ENCODE assay signal across 15 mouse cellular contexts in the genomic region with DNA sequence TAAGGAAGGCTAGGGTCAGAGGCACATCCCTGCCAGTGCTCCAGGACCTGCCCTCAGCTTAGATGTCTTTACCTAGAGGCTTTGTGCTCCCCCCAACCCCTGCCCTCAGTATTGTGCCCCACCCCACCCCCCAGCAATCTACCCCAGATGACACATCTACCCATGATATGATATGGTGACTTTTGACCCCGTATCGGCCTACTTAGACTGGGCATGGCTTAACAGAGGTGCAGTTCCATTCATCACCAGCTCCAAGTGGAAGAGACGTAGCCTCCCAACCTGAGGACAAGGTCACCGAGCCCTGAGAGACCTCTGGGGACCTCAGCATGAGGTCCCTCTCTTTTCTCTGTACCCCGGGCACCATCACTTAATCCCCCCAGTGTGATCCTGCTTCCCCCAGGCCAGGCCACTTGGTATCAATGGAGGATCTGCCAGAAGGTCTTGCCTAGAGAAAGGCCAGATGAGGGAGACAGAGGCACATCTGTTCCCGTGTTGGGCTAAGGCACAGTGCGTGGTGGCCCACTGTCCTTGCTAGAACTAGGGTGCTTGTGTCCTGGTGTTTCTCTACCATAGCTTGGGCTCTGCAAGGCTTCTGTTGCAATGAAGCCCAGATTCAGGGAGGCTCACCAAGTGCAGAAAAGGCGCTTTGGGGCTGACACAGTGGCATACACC. TPM values are rescaled to one million over a fixed set of nuclear protein-coding genes. Genes with fewer than 3 reads are reported as not detected.
DNase-seq lines count a peak whose midpoint lies in the region; ATAC-seq and TF ChIP-seq lines count a peak whose summit lies in the region.
"Had no signal": no experiment of that assay in that cellular context is flagged by ENCODE, and none has a peak within 500 bp of the region (broad histone marks: within the 10 kb centered on the region; RNA-seq: fewer than 3 reads in every experiment).

No protein-coding gene starts in this region.

- WGBS in forebrain, postnatal 0 days: 87% methylated on average over 8 of the region's 8 CpGs
- 81% methylated on average over 8 of the region's 8 CpGs for WGBS in forebrain, embryonic 10.5 days
- WGBS in kidney, postnatal 0 days: 93% methylated on average over 8 of the region's 8 CpGs
- WGBS in thymus, adult 2 months: 93% methylated on average over 8 of the region's 8 CpGs

- H3K4me1 ChIP-seq in forebrain, postnatal 0 days (ENCODE audit: insufficient read depth): no peaks in the 10 kb centered on the region
- H3K4me1 ChIP-seq in forebrain, embryonic 10.5 days: peaks cover 5% of the 10 kb centered on the region; the same call in 1 of the 2 replicates
- H3K4me1 ChIP-seq in kidney, postnatal 0 days (replicated peaks; ENCODE audit: insufficient read depth, low read length): peaks cover 48% of the 10 kb centered on the region
- H3K4me1 ChIP-seq in thymus, adult 2 months (replicated peaks; ENCODE audit: control insufficient read depth, insufficient read depth, low read length): no peaks in the 10 kb centered on the region; the same call in 1 of the 2 replicates

- no peak overlapping the region for H3K4me3 ChIP-seq in forebrain, postnatal 0 days (ENCODE audit: low read depth, low read length)
- H3K4me3 ChIP-seq in forebrain, embryonic 10.5 days: no peak overlapping the region
- no peak overlapping the region for H3K4me3 ChIP-seq in kidney, postnatal 0 days (replicated peaks; ENCODE audit: low read depth, low read length)
- no peak overlapping the region for H3K4me3 ChIP-seq in thymus, adult 2 months (ENCODE audit: control insufficient read depth, insufficient read depth, low read length)
- H3K4me3 ChIP-seq: limb, embryonic 13.5 days; midbrain, embryonic 10.5 days had no signal

- H3K36me3 ChIP-seq in forebrain, postnatal 0 days (ENCODE audit: insufficient read depth): peaks cover 72% of the 10 kb centered on the region
- H3K36me3 ChIP-seq in forebrain, embryonic 10.5 days (replicated peaks): no peaks in the 10 kb centered on the region
- peaks cover 58% of the 10 kb centered on the region for H3K36me3 ChIP-seq in kidney, postnatal 0 days (ENCODE audit: insufficient read depth, low read length)
- H3K36me3 ChIP-seq in thymus, adult 2 months (ENCODE audit: control insufficient read depth, insufficient read depth, low read length): peaks cover 55% of the 10 kb centered on the region
- H3K36me3 ChIP-seq: midbrain, embryonic 10.5 days had no signal

- no peaks in the 10 kb centered on the region for H3K9me3 ChIP-seq in forebrain, postnatal 0 days (ENCODE audit: low read length)
- no peaks in the 10 kb centered on the region for H3K9me3 ChIP-seq in forebrain, embryonic 10.5 days
- H3K9me3 ChIP-seq in kidney, postnatal 0 days (replicated peaks; ENCODE audit: low read length): no peaks in the 10 kb centered on the region
- H3K9me3 ChIP-seq: limb, embryonic 13.5 days; midbrain, embryonic 10.5 days had no signal

- TF ChIP-seq POLR2A in thymus, adult 2 months (IDR thresholded peaks at IDR 0.05; ENCODE audit: control insufficient read depth, extremely low read depth, insufficient read depth, low read length, poor library complexity): no peak

- TF ChIP-seq CTCF in forebrain, postnatal 0 days (IDR thresholded peaks at IDR 0.05; ENCODE audit: low read depth): no peak
- no peak for TF ChIP-seq CTCF in kidney, postnatal 0 days (IDR thresholded peaks at IDR 0.05; ENCODE audit: low read depth)
- TF ChIP-seq CTCF in thymus, adult 2 months (IDR thresholded peaks at IDR 0.05; ENCODE audit: borderline replicate concordance, control insufficient read depth, extremely low read depth, insufficient read depth, low read length, poor library complexity): no peak

- DNase-seq in forebrain, postnatal 0 days: no peak
- no peak for DNase-seq in forebrain, embryonic 10.5 days (ENCODE audit: extremely low spot score, low spot score)
- no peak for DNase-seq in kidney, postnatal 0 days (ENCODE audit: low spot score)
- no peak for DNase-seq in kidney, postnatal 4 days
- peak; percentile 43 for DNase-seq in MN1 (ENCODE audit: low spot score)
- DNase-seq in cerebellum, adult 9-10 months: peak; percentile 56
- DNase-seq in thymus, adult 2 months: no peak
- DNase-seq in thymus, postnatal 25 days: no peak
- DNase-seq: kidney, postnatal 14 days; layer of hippocampus, postnatal 36 days; lung, adult 18-20 months; lung, postnatal 36 days; right cerebral cortex, postnatal 14 days had no signal

- H3K4me2 ChIP-seq in forebrain, postnatal 0 days (ENCODE audit: low read depth): no peak overlapping the region
- no peak overlapping the region for H3K4me2 ChIP-seq in kidney, postnatal 0 days (ENCODE audit: low read length)
- H3K4me2 ChIP-seq: limb, embryonic 13.5 days had no signal

- H3K27me3 ChIP-seq in forebrain, postnatal 0 days (ENCODE audit: insufficient read depth, low read length): no peaks in the 10 kb centered on the region
- peaks cover 60% of the 10 kb centered on the region for H3K27me3 ChIP-seq in forebrain, embryonic 10.5 days (ENCODE audit: poor library complexity, severe bottlenecking)
- no peaks in the 10 kb centered on the region for H3K27me3 ChIP-seq in kidney, postnatal 0 days (ENCODE audit: insufficient read depth, low read length)
- H3K27me3 ChIP-seq in thymus, adult 2 months (ENCODE audit: control insufficient read depth, insufficient read depth, low read length): no peaks in the 10 kb centered on the region
- H3K27me3 ChIP-seq: limb, embryonic 13.5 days had no signal

- H3K27ac ChIP-seq in forebrain, postnatal 0 days (ENCODE audit: low read depth, low read length): 0 out of 2 replicates have a peak overlapping the region, but pooled peaks have one; percentile 40
- no peak overlapping the region for H3K27ac ChIP-seq in forebrain, embryonic 10.5 days
- peak overlapping the region; percentile 48; the same call in 1 of the 2 replicates for H3K27ac ChIP-seq in kidney, postnatal 0 days
- H3K27ac ChIP-seq in thymus, adult 2 months (ENCODE audit: control insufficient read depth, insufficient read depth, low read length): no peak overlapping the region
- H3K27ac ChIP-seq: limb, embryonic 13.5 days; midbrain, embryonic 10.5 days had no signal

- H3K9ac ChIP-seq in forebrain, postnatal 0 days: no peak overlapping the region
- H3K9ac ChIP-seq in kidney, postnatal 0 days (ENCODE audit: low read depth, low read length): no peak overlapping the region
- H3K9ac ChIP-seq: limb, embryonic 13.5 days had no signal

- no peak for ATAC-seq in forebrain, postnatal 0 days
- ATAC-seq in kidney, postnatal 0 days (replicated peaks; ENCODE audit: low FRiP score, low read depth): no peak

RNA-seq across cellular contexts. Expression of a gene that starts 30.3 kb away (rescaled TPM):
- 0.92 and 1.7 TPM in 2 replicates for total RNA-seq in forebrain, postnatal 0 days (2014; rRNA removed)
- polyA plus RNA-seq in forebrain, postnatal 0 days (2015; fragmentation: Nextera tagmentation; extraction: Ambion mirVana): 1.9 and 2.0 TPM in 2 replicates
- 0.11 and 0.20 TPM in 2 replicates for polyA plus RNA-seq in forebrain, embryonic 10.5 days (2016; fragmentation: Nextera tagmentation; extraction: Ambion mirVana)
- 10.9 and 12.0 TPM in 2 replicates for polyA plus RNA-seq in kidney, postnatal 0 days (2015; fragmentation: Nextera tagmentation; extraction: Ambion mirVana)
- 1.3 and 1.9 TPM in 2 replicates for polyA plus RNA-seq in thymus, adult 2 months (2012; rRNA removed)

Comparison
In these comparisons a context has a peak if more than half of its experiments do, and no peak if none do; other contexts are left out.
1. H3K27ac ChIP-seq: peak in forebrain, postnatal 0 days (single experiment) and kidney, postnatal 0 days (single experiment); none in forebrain, embryonic 10.5 days (single experiment) and thymus, adult 2 months (single experiment).
2. DNase-seq: peak in MN1 (single experiment) and cerebellum, adult 9-10 months (single experiment); none in forebrain, postnatal 0 days (single experiment), forebrain, embryonic 10.5 days (single experiment), kidney, postnatal 0 days (single experiment), kidney, postnatal 4 days (0 of 2), thymus, adult 2 months (single experiment) and thymus, postnatal 25 days (single experiment).